Mouse (Mus musculus): ENCODE results near the gene Map3k13.

DNA sequence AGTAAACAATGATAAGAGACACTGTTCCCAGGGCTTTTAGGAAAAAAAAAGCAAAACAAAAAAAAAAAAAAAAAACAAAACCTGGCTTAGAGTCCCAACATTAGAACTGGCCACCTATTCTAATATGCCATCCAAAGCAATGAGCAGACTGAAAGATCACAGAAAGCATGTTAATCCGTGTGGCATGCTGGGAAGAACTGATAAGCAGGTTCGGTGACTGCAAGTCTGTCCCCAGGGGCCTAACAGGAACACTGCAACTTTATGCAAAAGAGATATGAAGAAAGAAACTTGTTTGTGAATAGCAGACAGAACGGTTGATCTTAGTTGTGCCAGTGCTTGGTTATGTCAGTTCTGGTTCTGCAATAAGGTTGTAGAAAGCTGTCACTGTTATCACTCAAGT is 2.4 kb upstream of the Map3k13 start:
- TF ChIP-seq POLR2A (IDR thresholded peaks at IDR 0.05; ENCODE audit: borderline replicate concordance, insufficient read depth, low read length) (no peak), CTCF (IDR thresholded peaks at IDR 0.05; ENCODE audit: borderline replicate concordance, insufficient read depth, low read depth, low read length) (no peak)
